ENCODE assay signal across 8 mouse cellular contexts in the genomic region with DNA sequence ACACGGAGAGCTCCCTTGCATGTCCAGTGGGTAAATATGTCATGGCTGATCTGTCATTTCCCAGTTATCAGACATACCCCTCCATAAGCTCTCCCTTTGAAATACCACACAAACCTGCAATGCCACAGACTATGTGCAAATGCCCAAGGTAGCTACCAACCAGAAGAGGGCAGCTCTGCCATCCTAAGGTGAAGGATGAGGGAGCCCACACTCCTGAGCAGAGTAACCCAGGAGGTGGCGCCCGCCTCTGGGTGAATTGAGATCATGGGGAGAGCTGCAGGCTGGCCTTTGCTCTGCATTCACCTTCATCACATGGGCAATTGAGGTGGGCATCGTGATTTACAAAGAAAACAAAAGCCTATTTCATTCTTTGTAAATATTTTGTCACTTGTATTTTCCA. TPM values are rescaled to one million over a fixed set of nuclear protein-coding genes. Genes with fewer than 3 reads are reported as not detected.
DNase-seq lines count a peak whose midpoint lies in the region; ATAC-seq lines count a peak whose summit lies in the region.

No protein-coding gene starts in this region.

- no peaks in the 10 kb centered on the region for H3K9me3 ChIP-seq in embryonic facial prominence, embryonic 14.5 days (ENCODE audit: control insufficient read depth, low read length)
- H3K9me3 ChIP-seq in embryonic facial prominence, embryonic 10.5 days: no peaks in the 10 kb centered on the region

- no peaks in the 10 kb centered on the region; the same call in 1 of the 2 replicates for H3K4me1 ChIP-seq in embryonic facial prominence, embryonic 14.5 days (ENCODE audit: control insufficient read depth, insufficient read depth, low read length)
- H3K4me1 ChIP-seq in embryonic facial prominence, embryonic 10.5 days: peaks cover 14% of the 10 kb centered on the region

- H3K9ac ChIP-seq in embryonic facial prominence, embryonic 14.5 days (ENCODE audit: low read depth, low read length): no peak overlapping the region

- H3K36me3 ChIP-seq in embryonic facial prominence, embryonic 14.5 days (ENCODE audit: control insufficient read depth, insufficient read depth, low read length): no peaks in the 10 kb centered on the region
- no peaks in the 10 kb centered on the region for H3K36me3 ChIP-seq in embryonic facial prominence, embryonic 10.5 days (replicated peaks)

- DNase-seq in embryonic facial prominence, embryonic 14.5 days (ENCODE audit: low spot score): peak; percentile 51
- DNase-seq in embryonic facial prominence, embryonic 10.5 days (ENCODE audit: low spot score): no peak
- peak; percentile 77 to 83 for DNase-seq in CD8-positive naive resting alpha-beta T cell, adult 2 months (ENCODE audit: low read depth in 2 of 2, low spot score in 2 of 2)
- DNase-seq in cerebellum, adult 11-12 months: peak; percentile 55
- DNase-seq in heart, postnatal 14 days: peak; percentile 68 to 77
- peak; percentile 37 to 49 for DNase-seq in left cerebral cortex, postnatal 36 days (ENCODE audit: low spot score in 2 of 2)
- DNase-seq in right cerebral cortex, adult 2 months (ENCODE audit: low spot score in 2 of 2): peak; percentile 63 to 77
- peak; percentile 89 for DNase-seq in thymus, postnatal 4 days

- no peak overlapping the region for H3K27ac ChIP-seq in embryonic facial prominence, embryonic 14.5 days (replicated peaks; ENCODE audit: low read depth, low read length)
- no peak overlapping the region for H3K27ac ChIP-seq in embryonic facial prominence, embryonic 10.5 days (replicated peaks)

- no peak for ATAC-seq in embryonic facial prominence, embryonic 14.5 days (ENCODE audit: low read depth)

- intact Hi-C loops in heart, postnatal 14 days (cut with DNase I): loop anchor here (2.0 kb wide), 3 partner anchors 40 to 150 kb away; no protein-coding TSS in a partner anchor
- intact Hi-C loops in left cerebral cortex, postnatal 36 days (cut with DNase I): loop anchor here (2.0 kb wide), 1 partner anchor 98 kb away; no protein-coding TSS in a partner anchor

- no peaks in the 10 kb centered on the region for H3K27me3 ChIP-seq in embryonic facial prominence, embryonic 14.5 days (replicated peaks; ENCODE audit: control insufficient read depth, insufficient read depth, low read length)
- no peaks in the 10 kb centered on the region for H3K27me3 ChIP-seq in embryonic facial prominence, embryonic 10.5 days (replicated peaks; ENCODE audit: low read depth, poor library complexity, severe bottlenecking)

- no peak overlapping the region for H3K4me2 ChIP-seq in embryonic facial prominence, embryonic 14.5 days (ENCODE audit: low read depth, low read length)

- WGBS in embryonic facial prominence, embryonic 14.5 days: 34% methylated on average over 4 of the region's 4 CpGs
- WGBS in embryonic facial prominence, embryonic 10.5 days: 28% methylated on average over 4 of the region's 4 CpGs

- no peak overlapping the region for H3K4me3 ChIP-seq in embryonic facial prominence, embryonic 14.5 days (ENCODE audit: low read depth, low read length)
- no peak overlapping the region for H3K4me3 ChIP-seq in embryonic facial prominence, embryonic 10.5 days

RNA-seq across cellular contexts. Expression of gene Brf1, which starts 4.5 kb away (rescaled TPM):
- polyA plus RNA-seq in embryonic facial prominence, embryonic 14.5 days (2014; fragmentation: Nextera tagmentation; extraction: Ambion mirVana): 50.0 and 54.3 TPM in 2 replicates
- polyA plus RNA-seq in embryonic facial prominence, embryonic 10.5 days (2016; fragmentation: Nextera tagmentation; extraction: Ambion mirVana): 59.8 and 60.9 TPM in 2 replicates
- 10 to 100 TPM; 28.3 to 28.8 TPM for total RNA-seq in heart, postnatal 14 days (2021)
- total RNA-seq in left cerebral cortex, postnatal 36 days (2021): 10 to 100 TPM; 41.4 to 55.5 TPM

RNA-seq across cellular contexts. Expression of gene Pacs2, which starts 9.3 kb away (rescaled TPM):
- 17.9 and 18.7 TPM in 2 replicates for polyA plus RNA-seq in embryonic facial prominence, embryonic 14.5 days (2014; fragmentation: Nextera tagmentation; extraction: Ambion mirVana)
- polyA plus RNA-seq in embryonic facial prominence, embryonic 10.5 days (2016; fragmentation: Nextera tagmentation; extraction: Ambion mirVana): 13.7 and 14.3 TPM in 2 replicates
- 10 to 100 TPM; 29.0 to 32.1 TPM for total RNA-seq in heart, postnatal 14 days (2021)
- 10 to 100 TPM; 70.4 to 74.2 TPM for total RNA-seq in left cerebral cortex, postnatal 36 days (2021)

RNA-seq across cellular contexts. Expression of gene Btbd6, which starts 28.7 kb away (rescaled TPM):
- polyA plus RNA-seq in embryonic facial prominence, embryonic 14.5 days (2014; fragmentation: Nextera tagmentation; extraction: Ambion mirVana): 20.8 and 22.8 TPM in 2 replicates
- polyA plus RNA-seq in embryonic facial prominence, embryonic 10.5 days (2016; fragmentation: Nextera tagmentation; extraction: Ambion mirVana): 22.3 and 23.0 TPM in 2 replicates
- total RNA-seq in heart, postnatal 14 days (2021): 10 to 100 TPM; 16.8 TPM
- 10 to 100 TPM; 59.3 to 74.3 TPM for total RNA-seq in left cerebral cortex, postnatal 36 days (2021)
